Mouse (Mus musculus) hematopoietic stem cell, adult 5-6 weeks (primary cell): ENCODE results near the gene P4hb. TPM values are rescaled to one million over a fixed set of nuclear protein-coding genes. Genes with fewer than 3 reads are reported as not detected.
"Not testable (repeated sequence)": the region's sequence is repeated elsewhere in the genome, so short reads cannot be mapped to it uniquely, and the experiment has no call there.

ENCODE experiments used
- ATAC-seq, 2 experiments: fragments of 125-278 bp in 1 of 2; replicated peaks in 1 of 2; 2 replicates each; pipeline ENCODE4 v1.8.0; 2016 to 2017; ENCODE audit warnings: inconsistent platforms in 2 of 2, mild to moderate bottlenecking in 2 of 2, moderate number of reproducible peaks in 2 of 2, low read depth in 1 of 2, moderate TSS enrichment in 1 of 2; ENCODE audit not compliant: low FRiP score in 2 of 2, poor library complexity in 2 of 2, severe bottlenecking in 2 of 2, insufficient read depth in 1 of 2, low TSS enrichment in 1 of 2
- total RNA-seq: library from RNA; stranded (forward); fragments of 172-1452, 232-1000 nt; gene quantifications from 2 replicates; pipeline ENCODE4 v1.2.3, GENCODE M21; 2017

P4hb gene
- total RNA-seq, 1 experiment from 2014 or later: 384 TPM

GRCm38 (mm10) chr11:120603545-120603944 lies 30.5 kb upstream of the P4hb start:
- no peak for ATAC-seq

- ATAC-seq: no peak
These were observed 27.7 kb upstream of the P4hb start for GRCm38 (mm10) chr11:120600716-120601115.

- no peak for ATAC-seq
These were observed 26.0 kb upstream of the P4hb start for GRCm38 (mm10) chr11:120598990-120599549.

- ATAC-seq: peak; percentile 88 to 90
These were observed 25.4 kb upstream of the P4hb start, which contains the start of the genes Alyref and Anapc11 for GRCm38 (mm10) chr11:120598283-120598989. Gene Alyref (minus strand): TSS chr11:120598365. Gene Anapc11 (plus strand): TSS chr11:120598421.

- ATAC-seq: no peak
These were observed 24.5 kb upstream of the P4hb start for GRCm38 (mm10) chr11:120597240-120598235.

GRCm38 (mm10) chr11:120588531-120588930 lies 15.5 kb upstream of the P4hb start:
- peak in 1 of 2 experiments; percentile 42; a peak in 2 of 4 replicates for ATAC-seq

- no peak for ATAC-seq
These were observed 10.9 kb upstream of the P4hb start for GRCm38 (mm10) chr11:120583937-120584336.

GRCm38 (mm10) chr11:120582982-120583293 lies 9.9 kb upstream of the P4hb start:
- ATAC-seq: not testable (repeated sequence)

GRCm38 (mm10) chr11:120582268-120582981 lies 9.4 kb upstream of the P4hb start:
- ATAC-seq: no peak

GRCm38 (mm10) chr11:120581490-120582267 lies 8.6 kb upstream of the P4hb start, which contains the start of gene Arhgdia:
Gene Arhgdia (minus strand): TSS chr11:120581624.
- ATAC-seq: peak; percentile 25 to 30

GRCm38 (mm10) chr11:120580871-120581331 lies 7.8 kb upstream of the P4hb start:
- ATAC-seq: no peak

- ATAC-seq: peak in 1 of 2 experiments; percentile 29; a peak in 2 of 4 replicates
These were observed 7.1 kb upstream of the P4hb start for GRCm38 (mm10) chr11:120580190-120580589.

- ATAC-seq: no peak; a peak in 1 of 4 replicates
These were observed 6.5 kb upstream of the P4hb start for GRCm38 (mm10) chr11:120579316-120580107.

- no peak for ATAC-seq
These were observed 5.7 kb upstream of the P4hb start for GRCm38 (mm10) chr11:120578694-120579243.

- no peak for ATAC-seq
These were observed 5.1 kb upstream of the P4hb start for GRCm38 (mm10) chr11:120578024-120578693.
